Mouse (Mus musculus): Measurements from ENCODE around the gene Prss40.

Gene Prss40

DNA sequence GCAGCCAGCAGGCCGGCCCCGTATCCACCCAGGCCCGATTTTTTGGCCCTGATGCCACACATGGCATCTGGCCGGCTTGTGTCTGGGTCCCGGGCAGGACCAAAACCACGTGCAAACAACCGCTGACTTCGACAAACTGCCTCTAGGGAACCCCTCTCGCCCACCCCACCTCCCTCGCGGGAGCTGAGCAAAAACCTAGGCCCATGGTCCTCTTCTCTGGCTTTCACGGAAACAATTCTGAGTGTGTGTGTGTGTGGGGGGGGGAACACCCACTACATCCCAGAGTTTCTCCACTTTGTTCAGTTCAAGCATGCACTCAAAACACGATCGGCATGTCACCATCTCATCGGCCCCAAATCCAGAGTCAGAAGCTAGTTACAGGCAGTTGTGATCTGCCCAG lies at the start of gene Prss40:
Gene Prss40 (minus strand): TSS at position 101 of the 400 bp plus-strand sequence.
- in situ Hi-C loops (cut with MseI, MboI): no loop called here

DNA sequence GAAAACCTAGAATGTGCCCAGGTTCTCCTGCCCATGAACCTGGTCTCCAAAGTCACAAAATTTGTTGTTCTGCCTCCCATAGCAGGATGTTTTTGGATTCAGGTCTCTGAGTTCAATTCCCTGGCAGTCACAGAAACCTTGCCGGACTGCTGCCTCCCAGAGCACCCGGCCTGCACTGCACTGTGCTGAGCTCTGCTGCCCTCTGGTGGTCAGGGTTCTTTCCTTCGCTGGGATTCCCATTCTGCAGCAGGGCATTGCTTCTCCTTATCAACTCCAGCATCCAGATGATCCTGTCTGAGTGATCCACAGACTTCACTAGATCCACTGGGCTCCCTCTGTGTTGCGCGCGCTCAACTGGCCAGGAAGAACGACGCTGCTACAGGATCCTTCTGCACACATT lies 41.6 kb upstream of the Prss40 start:
- in situ Hi-C loops (cut with MseI, MboI): no loop called here

DNA sequence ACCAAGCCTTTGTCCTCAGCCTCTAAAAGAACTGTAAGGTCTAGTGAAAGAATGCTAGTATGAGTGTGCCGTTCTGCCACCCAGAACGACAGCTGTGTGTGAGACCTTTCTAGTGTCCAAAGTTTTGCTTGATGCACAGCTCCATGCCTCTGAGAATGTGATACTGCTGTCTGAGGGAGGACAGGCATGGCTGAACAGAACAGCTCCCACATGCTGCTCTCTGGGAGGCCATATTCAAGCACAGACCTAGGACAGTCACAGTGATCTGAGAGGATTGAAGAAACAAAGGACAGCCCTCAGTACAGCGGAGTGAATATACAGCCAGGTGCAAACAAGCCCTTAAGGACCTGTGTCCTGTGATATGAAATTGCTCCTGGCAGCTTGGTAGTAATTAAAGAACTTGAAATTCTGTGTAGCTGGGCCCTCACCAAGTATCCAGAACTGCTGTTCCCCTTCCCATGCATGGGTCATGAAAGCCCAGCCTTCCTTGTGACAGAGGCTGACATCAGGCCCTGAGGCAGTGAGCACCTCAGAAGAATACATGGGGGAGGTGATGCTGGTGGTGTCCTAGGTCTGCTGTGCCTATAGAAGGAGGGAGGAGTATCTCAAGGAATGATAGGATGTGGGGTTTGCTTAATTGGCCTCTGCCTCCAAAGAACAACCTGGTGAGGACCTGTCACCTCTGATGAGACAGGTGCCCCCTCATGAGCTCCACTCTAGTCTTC lies 40.7 kb upstream of the Prss40 start:
- in situ Hi-C loops (cut with MseI, MboI): no loop called here

DNA sequence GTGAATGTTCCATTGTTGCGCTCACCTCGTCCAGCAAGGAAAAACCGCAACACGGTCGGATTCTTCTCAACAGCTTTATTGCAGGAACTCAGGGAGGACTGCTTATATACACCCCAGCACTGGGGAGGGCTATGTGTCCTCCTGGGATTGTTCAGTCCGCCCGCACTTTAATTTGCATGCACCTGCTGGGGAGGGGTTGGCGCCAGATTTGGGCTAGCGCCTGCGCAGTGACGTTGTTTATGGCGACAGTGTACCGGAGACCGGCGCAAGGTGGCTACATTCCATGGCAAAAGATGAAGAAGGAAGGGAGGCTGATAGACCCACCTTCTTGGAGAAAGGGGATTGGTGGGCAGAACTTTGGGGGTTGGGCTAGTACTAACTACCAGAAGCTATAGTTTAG lies 39.3 kb upstream of the Prss40 start:
- in situ Hi-C loops (cut with MseI, MboI): no loop called here

DNA sequence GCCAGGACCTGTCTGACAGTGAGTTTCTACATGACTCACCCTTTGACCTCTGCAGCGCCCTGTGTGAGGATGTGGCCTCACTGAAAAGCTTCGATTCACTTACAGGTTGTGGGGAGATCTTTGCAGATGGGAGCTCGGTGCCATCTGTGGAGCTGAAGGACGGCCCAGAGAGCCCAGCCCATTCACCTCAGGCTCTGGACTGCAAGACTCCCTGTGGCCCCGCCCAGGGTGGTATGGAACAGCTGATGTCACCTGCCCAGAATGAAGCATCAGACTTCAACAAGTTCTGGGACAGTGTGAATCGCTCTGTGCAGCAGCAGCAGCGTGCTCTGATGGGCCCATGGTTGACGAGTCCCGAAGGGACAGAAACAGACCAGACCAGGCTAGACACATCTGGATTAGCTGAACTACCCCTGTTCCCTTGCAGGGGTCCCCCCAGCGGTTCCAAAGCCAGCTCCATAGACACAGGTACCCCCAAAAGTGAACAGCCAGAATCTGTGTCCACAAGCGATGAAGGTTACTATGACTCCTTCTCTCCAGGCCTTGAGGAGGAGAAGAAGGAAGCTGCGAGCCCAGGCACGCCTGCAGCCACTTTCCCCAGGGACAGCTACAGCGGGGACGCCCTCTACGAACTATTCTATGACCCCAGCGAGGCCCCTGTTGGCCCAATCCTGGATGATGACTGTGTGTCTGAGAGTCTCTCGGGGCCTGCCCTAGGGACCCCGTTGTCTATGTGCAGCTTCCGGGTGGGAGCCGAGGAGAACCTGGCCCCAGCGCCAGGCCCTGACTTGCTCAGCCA lies 26.8 kb upstream of the Prss40 start:
- in situ Hi-C loops (cut with MseI, MboI): no loop called here

DNA sequence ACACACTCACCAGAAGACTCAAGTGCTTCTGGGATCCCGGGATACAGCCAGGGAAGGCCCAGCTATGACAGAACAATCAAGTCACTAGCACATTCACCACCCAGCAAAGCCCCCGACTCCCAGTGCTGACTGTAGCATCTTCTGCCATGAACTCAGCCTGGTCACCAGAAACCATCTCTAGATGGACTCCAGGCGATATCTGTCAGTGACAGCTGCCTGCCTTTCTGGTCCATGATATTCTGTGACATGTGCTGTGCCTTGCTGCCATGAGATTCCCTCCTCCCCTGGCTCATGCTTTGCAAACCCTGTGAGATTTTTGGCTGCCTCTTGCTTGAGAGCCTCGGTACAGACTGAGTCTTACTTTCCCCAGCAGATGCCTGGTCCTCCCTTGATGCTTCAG lies 24.0 kb upstream of the Prss40 start:
- in situ Hi-C loops (cut with MseI, MboI): no loop called here

DNA sequence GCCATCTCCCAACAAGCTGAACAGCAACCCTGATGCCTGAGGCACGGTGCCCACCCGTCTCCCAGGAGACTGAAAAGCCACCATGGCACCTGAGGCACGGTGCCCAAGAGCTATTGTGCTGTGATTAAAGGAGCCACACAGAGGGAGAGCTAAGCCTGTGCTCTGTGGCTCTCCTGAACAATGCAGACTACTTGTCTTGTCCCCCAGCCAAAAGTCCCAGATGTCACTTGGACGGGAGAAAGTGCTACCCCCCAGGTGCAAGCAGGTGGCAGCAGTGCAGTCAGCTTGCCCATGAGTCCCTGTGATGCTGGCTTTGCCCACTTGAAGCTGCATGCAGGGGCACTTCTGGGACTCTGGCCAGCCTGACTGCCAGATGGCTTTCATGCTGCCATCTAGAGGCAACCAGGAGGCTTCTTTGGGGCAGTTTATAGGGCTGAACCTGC lies 23.1 kb upstream of the Prss40 start:
- in situ Hi-C loops (cut with MseI, MboI): no loop called here

DNA sequence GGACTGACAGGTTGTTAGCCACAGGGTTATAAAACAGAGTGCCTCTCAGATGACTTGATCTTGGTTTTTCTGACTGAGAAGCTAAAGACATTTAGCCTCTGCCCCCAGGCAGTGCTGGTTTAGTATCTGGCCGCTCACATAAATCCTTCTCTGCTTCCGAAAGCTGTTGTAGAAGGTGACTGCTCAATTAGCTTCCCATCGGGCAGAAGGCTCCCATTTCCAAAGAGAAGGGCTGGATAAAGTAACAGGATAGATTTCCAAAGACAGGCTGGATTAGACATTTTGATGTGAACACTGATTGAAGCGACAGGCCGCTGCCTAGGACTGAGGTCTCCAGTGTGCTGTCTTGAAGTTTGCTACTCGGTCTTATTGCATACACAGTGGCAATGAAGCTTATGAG lies 21.5 kb upstream of the Prss40 start:
- in situ Hi-C loops (cut with MseI, MboI): no loop called here

DNA sequence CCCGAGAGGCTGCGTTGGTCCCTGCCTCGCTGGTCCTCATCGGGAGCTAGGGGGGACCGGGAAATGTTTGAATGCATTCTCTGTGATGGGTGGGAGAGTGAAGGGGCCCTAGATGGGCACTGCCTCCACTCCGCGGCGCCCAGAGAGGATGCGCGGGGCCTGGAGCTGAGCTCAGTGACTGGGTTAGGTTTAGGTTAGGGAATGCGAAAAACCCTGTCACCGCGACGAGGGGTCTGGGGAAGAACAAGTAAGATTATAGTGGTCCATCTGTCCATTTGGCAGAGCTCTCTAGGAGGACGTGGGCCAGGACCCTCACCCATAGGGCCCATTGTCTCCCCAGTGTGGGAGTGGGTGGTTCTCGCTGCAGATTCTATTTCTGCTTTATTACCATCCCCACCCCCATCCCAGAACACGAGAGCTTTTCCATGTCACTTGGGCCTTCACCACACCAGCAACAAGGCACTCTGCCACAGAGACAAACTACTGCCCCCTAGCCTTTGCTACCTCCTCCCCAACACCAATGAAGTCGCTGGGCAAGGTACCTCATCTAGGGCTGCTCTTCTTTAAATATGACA lies 19.1 kb upstream of the Prss40 start:
- in situ Hi-C loops (cut with MseI, MboI): no loop called here

DNA sequence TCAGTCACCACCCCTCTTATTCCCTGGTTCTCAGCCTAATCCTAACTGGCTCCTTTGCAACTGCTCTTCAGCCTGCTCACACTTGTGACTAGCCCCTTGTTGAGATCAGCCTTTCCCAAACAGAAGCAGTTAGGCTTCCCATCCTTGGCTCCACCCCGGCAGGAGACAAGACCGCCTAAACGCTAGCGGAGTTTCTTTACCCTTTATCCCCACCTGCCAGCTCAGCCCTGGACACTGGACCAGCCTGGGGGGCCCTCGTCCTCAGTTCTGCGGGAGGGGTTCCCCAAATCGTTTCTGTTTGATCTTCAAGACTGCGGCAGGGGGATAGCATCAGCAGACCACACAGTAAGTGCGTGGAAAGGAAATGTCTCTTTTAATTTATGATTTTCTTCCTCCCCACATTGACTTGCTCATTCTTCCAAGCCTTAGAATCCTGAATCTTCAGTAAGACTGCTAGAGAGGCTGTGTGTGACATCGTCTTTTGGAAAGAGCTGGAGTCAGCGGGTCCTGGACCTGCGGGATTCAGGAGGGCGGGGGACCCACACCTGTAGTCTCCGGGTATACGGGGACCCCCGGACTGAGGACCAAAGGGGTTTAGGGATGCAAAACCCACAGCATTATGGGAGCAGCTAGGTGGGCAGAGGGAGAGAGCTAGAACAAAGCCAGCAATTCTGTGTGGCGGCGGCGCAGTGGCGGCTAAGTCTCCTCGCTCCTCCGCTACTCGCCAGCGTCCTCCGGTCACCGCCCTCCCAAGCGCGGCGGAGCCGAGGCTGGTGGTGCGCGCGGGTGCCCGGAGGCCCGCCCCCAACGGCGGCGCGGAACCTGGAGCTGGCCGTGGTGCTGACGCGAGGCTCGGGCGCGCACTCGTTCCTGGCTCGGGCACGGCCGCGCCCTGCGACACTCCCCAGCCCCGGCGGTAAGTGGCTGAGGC lies 18.4 kb upstream of the Prss40 start, which contains the start of gene Amer3:
Gene Amer3 (plus strand): TSS at position 807 of the 931 bp plus-strand sequence.
- in situ Hi-C loops (cut with MseI, MboI): no loop called here

DNA sequence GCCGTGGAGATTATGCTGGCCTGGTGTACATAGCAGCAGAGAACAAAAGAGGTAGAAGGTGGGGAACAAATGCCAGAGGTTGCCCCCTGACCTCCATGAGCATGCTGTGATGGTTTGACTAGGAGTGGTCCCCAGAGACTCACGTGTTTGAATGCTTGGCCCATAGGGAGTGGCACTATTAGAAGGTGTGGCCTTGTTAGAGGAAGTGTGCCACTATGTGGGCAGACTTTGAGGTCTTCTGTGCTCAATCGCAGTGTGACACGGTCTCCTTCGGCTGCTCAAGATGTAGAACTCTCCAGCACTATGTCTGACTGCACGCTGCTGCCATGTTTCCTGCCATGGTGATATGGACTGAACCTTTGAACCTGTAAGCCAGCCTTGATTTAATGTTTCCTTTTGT lies 12.5 kb upstream of the Prss40 start:
- in situ Hi-C loops (cut with MseI, MboI): no loop called here

DNA sequence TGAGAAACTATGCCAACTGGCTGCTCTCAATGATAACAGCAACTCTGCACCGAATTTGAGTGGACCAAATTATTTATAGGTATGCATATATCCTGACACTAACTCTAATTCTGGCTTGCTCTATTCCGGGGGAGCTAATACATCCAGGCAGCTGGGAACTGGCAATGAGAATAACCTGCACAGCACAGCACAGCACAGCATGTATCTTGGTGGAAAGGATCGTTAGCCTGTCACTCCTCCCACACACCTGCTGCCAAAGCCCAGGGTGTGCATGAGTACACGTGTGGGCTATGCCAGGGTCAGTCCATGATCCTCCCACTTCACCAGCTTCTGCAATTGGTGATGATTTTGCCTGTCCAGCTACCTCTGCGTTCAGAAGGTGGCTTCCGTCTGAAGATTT lies 10.7 kb upstream of the Prss40 start:
- in situ Hi-C loops (cut with MseI, MboI): no loop called here

DNA sequence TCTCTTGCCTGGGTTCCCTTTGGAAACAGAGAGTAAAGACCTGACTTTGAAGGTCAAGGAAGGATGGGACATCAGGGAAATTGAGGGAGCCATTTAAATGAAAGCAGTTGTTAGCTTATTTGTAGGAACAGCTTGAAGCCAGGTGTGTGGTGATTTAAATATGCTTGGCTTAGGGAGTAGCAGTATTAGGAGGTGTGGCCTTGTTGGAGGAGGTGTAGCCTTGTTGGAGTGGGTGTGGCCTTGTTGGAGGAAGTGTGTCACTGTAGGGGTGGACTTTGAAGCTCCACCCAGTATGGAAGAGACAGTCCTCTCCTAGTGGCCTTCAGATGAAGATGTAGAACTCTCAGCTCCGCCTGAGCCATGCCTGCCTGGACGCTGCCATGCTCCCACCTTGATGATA lies 9.1 kb upstream of the Prss40 start:
- in situ Hi-C loops (cut with MseI, MboI): no loop called here

DNA sequence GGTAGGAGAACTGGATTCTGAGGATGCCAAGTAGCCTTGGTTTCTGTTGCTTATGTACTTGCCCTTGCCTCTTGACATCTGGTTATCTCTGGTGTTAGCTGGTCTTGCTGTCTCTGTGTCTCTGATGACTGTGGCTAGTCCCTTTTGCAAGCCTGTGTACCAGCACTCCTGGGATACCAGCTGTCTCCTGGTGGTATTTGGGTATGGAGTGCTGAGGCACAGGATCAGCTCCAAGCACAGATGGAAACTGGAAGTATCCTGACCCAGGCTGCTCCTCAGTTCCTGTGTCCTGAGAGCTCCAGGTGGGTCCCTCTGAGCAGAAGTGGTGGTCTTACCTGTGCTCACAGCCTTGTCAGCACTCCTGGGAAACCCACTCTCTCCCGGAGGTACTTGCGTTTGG lies 7.4 kb upstream of the Prss40 start:
- in situ Hi-C loops (cut with MseI, MboI): no loop called here

DNA sequence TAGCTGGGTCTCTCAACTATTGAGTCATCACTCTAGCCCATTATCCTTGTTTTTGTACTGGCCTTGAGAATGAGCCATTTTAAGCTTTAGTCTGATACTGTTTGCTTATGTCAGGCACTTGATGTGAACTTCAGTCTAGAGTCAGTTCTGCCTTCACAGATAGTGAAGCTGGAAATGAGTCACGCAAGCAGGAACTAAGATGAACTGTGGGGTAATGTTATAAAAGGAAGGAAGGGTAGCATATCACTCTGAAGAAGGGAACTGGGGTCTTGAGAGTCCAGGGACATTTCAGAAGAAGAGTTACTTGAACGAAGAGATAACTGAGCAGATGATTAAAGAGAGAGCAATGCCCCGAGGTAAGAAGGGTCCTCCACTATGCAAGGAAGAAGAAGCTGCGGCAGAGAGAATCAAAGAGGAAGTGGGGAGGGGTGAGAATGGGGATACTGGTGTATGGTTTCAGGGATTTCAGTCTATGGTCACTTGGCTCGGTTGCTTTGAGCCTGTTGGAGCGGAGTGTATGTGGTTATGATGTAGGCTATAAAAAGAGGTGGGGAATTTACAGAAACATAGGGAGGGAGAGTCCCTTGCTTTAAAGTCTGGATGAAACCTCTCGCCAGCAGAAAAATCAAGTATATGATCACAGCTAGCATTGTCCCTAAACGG lies 3.8 kb upstream of the Prss40 start:
- in situ Hi-C loops (cut with MseI, MboI): no loop called here

DNA sequence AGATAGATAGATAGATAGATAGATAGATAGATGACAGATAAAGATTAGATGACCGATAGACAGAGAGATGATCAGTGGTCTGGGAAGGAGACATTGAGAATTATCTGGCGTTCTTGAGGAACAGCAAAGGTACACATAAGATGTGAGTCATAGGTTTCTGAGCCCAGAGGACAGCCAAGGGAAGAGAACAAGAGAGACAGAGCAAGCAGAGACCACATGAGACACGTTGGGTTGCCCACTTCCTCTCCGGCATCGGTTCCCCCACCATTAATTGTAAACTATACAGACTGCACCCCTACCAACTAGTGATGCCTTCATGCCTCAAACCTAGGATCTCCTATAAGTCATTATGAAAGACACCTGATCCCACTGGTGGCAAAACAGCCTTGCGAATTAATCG lies 6.5 kb downstream of the Prss40 start:
- in situ Hi-C loops (cut with MseI, MboI): no loop called here

DNA sequence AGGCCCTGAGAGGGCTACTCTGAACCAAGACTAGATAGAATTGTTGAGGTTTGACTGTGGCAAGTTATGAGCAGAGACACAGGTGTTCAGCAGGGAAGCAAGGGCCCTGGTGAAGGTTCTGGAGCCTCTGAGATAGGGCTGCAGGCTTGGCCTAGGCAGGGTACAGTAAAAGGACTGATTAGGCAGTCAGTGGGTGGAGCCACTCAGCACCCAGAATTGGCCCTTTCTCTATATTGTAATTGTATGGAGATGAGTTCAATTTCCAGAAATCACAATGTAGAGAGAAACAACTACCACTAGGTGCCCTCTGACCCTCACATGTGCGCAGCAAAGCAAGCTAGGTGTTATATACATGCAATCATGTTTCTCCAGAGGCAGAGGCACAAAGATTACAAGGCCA lies 7.1 kb downstream of the Prss40 start:
- in situ Hi-C loops (cut with MseI, MboI): no loop called here

DNA sequence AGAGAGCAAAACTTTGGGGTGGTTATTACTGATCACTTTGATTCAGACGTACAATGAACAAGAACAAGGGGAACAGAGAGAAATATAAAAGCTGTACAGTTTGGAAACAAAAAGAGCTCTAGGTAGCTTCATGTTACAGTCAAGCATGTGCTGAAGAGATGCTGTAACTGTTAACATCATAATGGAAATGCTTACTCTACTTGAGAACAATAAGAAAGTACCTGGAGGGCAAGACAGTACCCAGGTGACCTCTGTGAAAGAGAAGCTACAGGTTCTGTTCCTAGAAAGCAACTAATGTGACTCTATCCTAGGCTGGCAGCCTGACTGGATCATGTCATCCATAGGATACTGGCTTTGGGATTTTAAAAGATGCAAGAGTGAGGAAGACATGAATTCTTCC lies 13.7 kb downstream of the Prss40 start:
- in situ Hi-C loops (cut with MseI, MboI): no loop called here

DNA sequence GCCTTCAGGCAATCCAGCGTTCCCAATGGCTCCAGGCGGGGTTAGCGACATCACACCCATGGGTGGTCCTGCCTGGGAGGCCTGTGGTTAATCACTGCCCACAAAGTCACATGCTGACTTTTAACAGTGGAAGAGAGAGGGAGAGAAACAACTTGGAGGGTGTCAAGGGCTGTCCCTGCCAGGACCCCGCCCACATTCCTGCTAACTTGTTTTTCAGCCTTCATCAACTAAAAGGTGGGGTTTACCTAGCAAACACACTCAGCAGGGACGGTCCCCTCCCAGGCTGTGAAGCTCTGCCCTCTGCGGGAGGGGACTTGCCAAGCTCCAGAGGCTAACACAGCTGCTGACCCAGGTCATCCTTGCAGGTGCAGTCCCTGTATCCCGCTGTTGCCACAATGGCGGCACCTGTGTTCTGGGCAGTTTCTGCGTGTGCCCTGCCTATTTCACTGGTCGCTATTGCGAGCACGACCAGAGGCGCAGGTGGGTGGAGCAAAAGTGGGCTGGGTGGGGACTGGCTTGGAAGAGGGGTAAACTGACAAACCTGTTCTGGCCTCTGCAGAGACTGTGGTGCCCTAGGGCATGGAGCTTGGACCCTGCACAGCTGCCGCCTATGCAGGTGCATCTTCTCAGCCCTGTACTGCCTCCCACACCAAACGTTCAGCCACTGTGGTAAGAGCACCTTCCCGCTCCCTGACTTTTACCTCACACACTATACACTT lies 23.8 kb downstream of the Prss40 start:
- in situ Hi-C loops (cut with MseI, MboI): no loop called here

DNA sequence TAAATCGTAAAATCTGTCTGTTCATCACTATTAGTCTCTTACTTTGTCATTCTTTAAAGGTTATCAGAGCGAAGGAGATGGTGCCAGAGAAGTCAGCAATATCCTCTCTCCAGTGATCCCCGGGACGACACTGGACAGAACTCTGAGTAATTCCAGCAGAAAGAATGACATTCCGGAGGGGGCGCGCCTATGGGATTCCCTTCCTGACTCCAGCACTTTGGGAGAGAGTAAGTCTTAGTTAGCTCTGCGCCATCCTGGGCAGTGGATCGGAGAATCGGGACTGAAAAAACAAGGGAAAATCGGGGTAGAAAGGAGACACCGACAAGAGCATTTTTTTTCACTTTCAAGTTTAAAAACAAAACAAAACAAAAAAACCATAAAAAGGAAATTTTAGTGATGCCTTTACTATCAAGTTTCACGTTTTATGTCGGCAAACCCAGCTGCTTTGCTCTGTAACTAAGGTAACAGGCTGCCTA lies 24.4 kb downstream of the Prss40 start:
- in situ Hi-C loops (cut with MseI, MboI): no loop called here
